Mouse (Mus musculus): ENCODE results near the gene Poc1b. TPM values are rescaled to one million over a fixed set of nuclear protein-coding genes. Genes with fewer than 3 reads are reported as not detected.
"Not testable (repeated sequence)": the region's sequence is repeated elsewhere in the genome, so short reads cannot be mapped to it uniquely, and the experiment has no call there.

The Poc1b gene
- total RNA-seq, 2 experiments from 2014 or later, result 3.5 to 4.0 TPM

GRCm38 (mm10) chr10:99196556-99196955 lies 89.7 kb downstream of the Poc1b start:
- DNase-seq, result no peak

GRCm38 (mm10) chr10:99197125-99197524 lies 90.3 kb downstream of the Poc1b start:
- DNase-seq, result no peak

GRCm38 (mm10) chr10:99197607-99198305 lies 90.9 kb downstream of the Poc1b start:
- DNase-seq, result no peak

- no peak for DNase-seq
Observed at GRCm38 (mm10) chr10:99198946-99199345, 92.1 kb downstream of the Poc1b start.

GRCm38 (mm10) chr10:99200944-99201343 lies 94.1 kb downstream of the Poc1b start:
- DNase-seq, result no peak

GRCm38 (mm10) chr10:99201786-99202185 lies 95.0 kb downstream of the Poc1b start:
- no peak for DNase-seq

GRCm38 (mm10) chr10:99202363-99202762 lies 95.5 kb downstream of the Poc1b start:
- DNase-seq, result no peak

GRCm38 (mm10) chr10:99203163-99203562 lies 96.3 kb downstream of the Poc1b start:
- no peak for DNase-seq

- no peak for DNase-seq
Observed at GRCm38 (mm10) chr10:99203577-99204487, 97.0 kb downstream of the Poc1b start.

- DNase-seq, result no peak
Observed at GRCm38 (mm10) chr10:99204553-99204952, 97.7 kb downstream of the Poc1b start.

- DNase-seq, result no peak
Observed at GRCm38 (mm10) chr10:99207121-99207520, 100.3 kb downstream of the Poc1b start.

- no peak for DNase-seq
Observed at GRCm38 (mm10) chr10:99209146-99209800, 102.4 kb downstream of the Poc1b start.

GRCm38 (mm10) chr10:99211021-99211420 lies 104.2 kb downstream of the Poc1b start:
- no peak for DNase-seq

- no peak for DNase-seq
Observed at GRCm38 (mm10) chr10:99211503-99212265, 104.8 kb downstream of the Poc1b start.

- no peak for DNase-seq
Observed at GRCm38 (mm10) chr10:99214421-99215299, 107.8 kb downstream of the Poc1b start.

- DNase-seq, result not testable (repeated sequence)
Observed at GRCm38 (mm10) chr10:99216570-99216969, 109.7 kb downstream of the Poc1b start.

- DNase-seq, result no peak
Observed at GRCm38 (mm10) chr10:99221540-99221939, 114.7 kb downstream of the Poc1b start.

GRCm38 (mm10) chr10:99222726-99223125 lies 115.9 kb downstream of the Poc1b start:
- DNase-seq, result no peak

- DNase-seq, result no peak
Observed at GRCm38 (mm10) chr10:99224218-99224617, 117.4 kb downstream of the Poc1b start.

GRCm38 (mm10) chr10:99226782-99227181 lies 119.9 kb downstream of the Poc1b start:
- DNase-seq, result no peak

Data from gastrocnemius, postnatal 25 days (tissue).